ENCODE assay signal across 8 mouse cellular contexts in the genomic region with DNA sequence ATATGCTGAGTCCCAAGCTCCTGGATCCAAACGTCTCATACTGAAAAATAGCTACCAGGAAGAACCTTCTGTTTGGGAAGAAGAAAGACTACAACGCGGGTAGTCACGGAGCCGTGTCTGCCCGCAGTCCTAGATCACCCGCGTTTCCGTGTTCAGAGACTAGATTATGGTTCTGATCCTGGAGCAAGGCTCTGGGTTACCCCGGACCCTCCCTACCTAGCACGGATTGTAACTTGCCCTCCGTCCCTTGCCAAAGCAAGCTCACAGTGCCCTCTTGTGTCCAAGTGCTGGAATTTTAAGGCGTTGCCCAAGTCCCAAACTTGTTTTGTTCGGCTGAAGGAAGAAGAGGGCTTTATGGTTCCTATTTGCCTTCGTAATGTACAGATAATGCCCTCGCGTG. TPM values are rescaled to one million over a fixed set of nuclear protein-coding genes. Genes with fewer than 3 reads are reported as not detected.
A peak's percentile ranks its signal among the peaks of the same experiment; 100 is the strongest.
DNase-seq lines count a peak whose midpoint lies in the region; ATAC-seq and TF ChIP-seq lines count a peak whose summit lies in the region.

No protein-coding gene starts in this region.

- H3K9ac ChIP-seq in heart, embryonic 13.5 days: peak overlapping the region; percentile 75
- H3K9ac ChIP-seq in kidney, postnatal 0 days (ENCODE audit: low read depth, low read length): no peak overlapping the region; the same call in 1 of the 2 replicates
- H3K9ac ChIP-seq in liver, adult 2 months (ENCODE audit: low read depth, low read length): no peak overlapping the region

- H3K27ac ChIP-seq in heart, embryonic 13.5 days (replicated peaks): no peak overlapping the region
- H3K27ac ChIP-seq in kidney, postnatal 0 days: no peak overlapping the region
- no peak overlapping the region for H3K27ac ChIP-seq in liver, adult 2 months (replicated peaks; ENCODE audit: insufficient read depth, low read depth, low read length)

- no peak for TF ChIP-seq POLR2A in brain, embryonic 14.5 days (IDR thresholded peaks at IDR 0.05; ENCODE audit: borderline replicate concordance, extremely low read depth, insufficient read depth, insufficient read length, poor library complexity, severe bottlenecking)
- TF ChIP-seq POLR2A in liver, adult 2 months (IDR thresholded peaks at IDR 0.05; ENCODE audit: extremely low read depth, insufficient read depth, low read length): no peak

- peak overlapping the region; percentile 37 for H3K4me3 ChIP-seq in heart, embryonic 13.5 days
- 0 out of 2 replicates have a peak overlapping the region, but pooled peaks have one; percentile 5 for H3K4me3 ChIP-seq in kidney, postnatal 0 days (replicated peaks; ENCODE audit: low read depth, low read length)
- H3K4me3 ChIP-seq in liver, adult 2 months (ENCODE audit: insufficient read depth, low read depth, low read length): no peak overlapping the region; the same call in 1 of the 2 replicates

- peak; percentile 96 for TF ChIP-seq CTCF in brain, embryonic 14.5 days (IDR thresholded peaks at IDR 0.05; ENCODE audit: borderline replicate concordance, extremely low read depth, insufficient read depth, insufficient read length)
- TF ChIP-seq CTCF in kidney, postnatal 0 days (IDR thresholded peaks at IDR 0.05; ENCODE audit: low read depth): peak; percentile 97
- peak; percentile 86 for TF ChIP-seq CTCF in liver, adult 2 months (IDR thresholded peaks at IDR 0.05; ENCODE audit: low read depth, low read length)

- peak; percentile 7 for DNase-seq in CD4-positive helper T cell, adult 2 months (ENCODE audit: low read depth, low spot score)
- peak; percentile 96 for DNase-seq in brain, embryonic 14.5 days (ENCODE audit: low read depth)
- peak; percentile 42 for DNase-seq in fibroblast of lung, adult 2 months (ENCODE audit: low read depth)
- peak; percentile 95 for DNase-seq in kidney, postnatal 0 days (ENCODE audit: low spot score)
- peak; percentile 61 for DNase-seq in liver, adult 2 months (ENCODE audit: extremely low read depth, low read depth, low spot score)
- DNase-seq in neural tube, embryonic 10.5 days (ENCODE audit: extremely low spot score, low spot score): peak; percentile 77
- DNase-seq in thymus, postnatal 25 days: peak; percentile 17

- WGBS in heart, embryonic 13.5 days: 1% methylated on average over 17 of the region's 17 CpGs
- 1% methylated on average over 17 of the region's 17 CpGs for WGBS in kidney, postnatal 0 days
- 2% methylated on average over 17 of the region's 17 CpGs for WGBS in liver, adult 2 months

- H3K27me3 ChIP-seq in heart, embryonic 13.5 days (replicated peaks): peaks cover 8% of the 10 kb centered on the region; the same call in 1 of the 2 replicates
- H3K27me3 ChIP-seq in kidney, postnatal 0 days (ENCODE audit: insufficient read depth, low read length): 0 out of 2 replicates have a peak, but pooled peaks cover 4% of the 10 kb centered on the region
- peaks cover 8% of the 10 kb centered on the region for H3K27me3 ChIP-seq in liver, adult 2 months (ENCODE audit: control insufficient read depth, insufficient read depth, low read length)

- no peak for ATAC-seq in heart, embryonic 13.5 days (ENCODE audit: extremely low read depth, insufficient number of reproducible peaks, low FRiP score, low TSS enrichment)
- ATAC-seq in kidney, postnatal 0 days (replicated peaks; ENCODE audit: low FRiP score, low read depth): peak; percentile 45; the same call in 1 of the 2 replicates

- H3K79me2 ChIP-seq in liver, adult 2 months (ENCODE audit: control insufficient read depth, insufficient read depth, low read length): no peaks in the 10 kb centered on the region

- no peaks in the 10 kb centered on the region for H3K36me3 ChIP-seq in heart, embryonic 13.5 days
- H3K36me3 ChIP-seq in kidney, postnatal 0 days (ENCODE audit: insufficient read depth, low read length): no peaks in the 10 kb centered on the region
- no peaks in the 10 kb centered on the region for H3K36me3 ChIP-seq in liver, adult 2 months (ENCODE audit: control insufficient read depth, insufficient read depth, low read length)

- H3K9me3 ChIP-seq in heart, embryonic 13.5 days: no peaks in the 10 kb centered on the region
- no peaks in the 10 kb centered on the region for H3K9me3 ChIP-seq in kidney, postnatal 0 days (replicated peaks; ENCODE audit: low read length)

- peaks cover 20% of the 10 kb centered on the region for H3K4me1 ChIP-seq in heart, embryonic 13.5 days
- peaks cover 9% of the 10 kb centered on the region; the same call in 1 of the 2 replicates for H3K4me1 ChIP-seq in kidney, postnatal 0 days (replicated peaks; ENCODE audit: insufficient read depth, low read length)
- no peaks in the 10 kb centered on the region for H3K4me1 ChIP-seq in liver, adult 2 months (ENCODE audit: control insufficient read depth, insufficient read depth, low read length)

- peak overlapping the region; percentile 92 for H3K4me2 ChIP-seq in heart, embryonic 13.5 days
- H3K4me2 ChIP-seq in kidney, postnatal 0 days (ENCODE audit: low read length): peak overlapping the region; percentile 54

RNA-seq across cellular contexts. Expression of gene Samd5, which starts 1.9 kb away (rescaled TPM):
- 5.4 and 11.1 TPM in 2 replicates for polyA plus RNA-seq in brain, embryonic 14.5 days (2012; rRNA removed)
- polyA plus RNA-seq in heart, embryonic 13.5 days (2015; fragmentation: Nextera tagmentation; extraction: Ambion mirVana): 2.4 and 2.8 TPM in 2 replicates
- polyA plus RNA-seq in kidney, postnatal 0 days (2015; fragmentation: Nextera tagmentation; extraction: Ambion mirVana): 1.6 and 1.7 TPM in 2 replicates
- total RNA-seq in liver, adult 2 months (2014; rRNA removed): 0.92 and 1.3 TPM in 2 replicates
- polyA plus RNA-seq in liver, adult 2 months (2012; rRNA removed): 0.17 and 0.21 TPM in 2 replicates

Comparison
In these comparisons a context has a peak if more than half of its experiments do, and no peak if none do; other contexts are left out.
1. DNase-seq: peak in every context shown above with its lines; median percentile 96 in brain, embryonic 14.5 days; 95 in kidney, postnatal 0 days; 77 in neural tube, embryonic 10.5 days; 61 in liver, adult 2 months; 42 in fibroblast of lung, adult 2 months; 17 in thymus, postnatal 25 days; 7 in CD4-positive helper T cell, adult 2 months.